Mouse (Mus musculus): ENCODE data around the gene Hist1h4n.

Hist1h4n gene

DNA sequence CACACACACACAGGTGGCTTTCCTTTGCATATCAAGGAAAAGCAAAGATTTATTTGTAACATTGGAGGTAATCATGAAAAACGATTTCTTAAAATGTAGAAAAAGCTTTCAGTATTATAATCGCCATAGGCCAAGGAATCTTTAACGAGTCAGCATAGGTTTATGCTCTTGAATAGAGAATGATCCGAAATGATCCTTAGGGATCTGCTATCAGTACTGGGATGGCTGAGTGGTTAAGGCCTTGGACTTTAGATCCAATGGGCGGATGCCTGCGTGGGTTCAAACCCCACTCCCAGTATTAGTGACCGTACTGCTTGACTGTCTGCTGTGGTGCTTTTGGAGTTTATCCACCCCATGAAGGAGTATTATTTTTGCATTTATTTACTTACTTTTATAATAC, 36.4 kb downstream of the Hist1h4n start:
- DNase-seq (ENCODE audit: low spot score in 2 of 2) = no peak

DNA sequence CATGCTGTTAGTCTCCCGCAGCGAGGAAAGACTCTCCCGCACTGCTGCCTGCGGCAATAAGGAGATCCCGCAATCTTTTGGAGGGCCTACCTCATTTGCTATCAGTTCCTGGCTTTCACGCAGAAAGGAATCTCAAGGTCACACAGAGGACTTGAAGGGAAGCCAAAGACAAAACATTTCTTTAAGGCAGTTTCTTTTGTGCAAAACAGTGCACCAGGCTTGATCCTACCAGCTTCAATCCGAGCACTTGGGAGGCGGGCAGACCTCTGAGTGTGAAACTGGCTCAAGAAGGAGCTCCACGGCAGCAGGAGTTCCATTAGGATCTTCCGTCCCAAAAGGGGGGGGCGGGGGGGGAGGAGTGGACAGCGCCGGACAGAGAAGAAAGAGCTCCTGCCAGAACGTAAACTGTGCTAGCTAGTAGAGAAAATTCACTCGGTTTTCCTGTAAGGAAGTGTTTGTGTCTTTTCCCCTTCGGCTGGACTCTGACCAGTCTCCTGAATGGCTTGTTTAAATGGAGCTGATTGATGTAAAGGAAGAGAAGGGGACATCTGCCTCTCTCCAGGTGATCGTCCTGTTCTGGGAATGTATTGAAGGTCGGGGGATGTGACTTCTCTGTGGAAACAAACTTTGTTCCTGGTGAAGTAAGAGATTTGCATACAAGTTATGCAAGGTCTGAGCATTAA, 41.3 kb downstream of the Hist1h4n start:
- DNase-seq (ENCODE audit: low spot score in 2 of 2) = no peak

DNA sequence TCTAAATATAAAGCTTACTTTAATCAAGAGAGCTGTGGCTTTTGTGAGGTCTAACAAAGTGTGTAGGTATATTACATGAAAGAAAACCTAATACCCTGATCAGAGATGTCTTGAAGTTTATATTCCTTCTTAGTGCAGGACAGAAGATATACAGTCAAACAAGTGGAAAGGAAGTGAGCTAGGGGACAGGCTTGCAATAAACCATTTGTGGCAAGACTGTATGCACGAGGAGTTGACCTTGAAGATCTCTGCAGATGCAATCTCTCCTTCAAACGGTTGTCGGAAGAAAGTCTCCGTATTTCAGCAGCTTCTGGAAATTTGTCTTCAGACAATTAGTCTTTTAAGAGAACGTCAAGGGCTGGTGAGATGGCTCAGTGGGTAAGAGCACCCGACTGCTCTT, 42.1 kb downstream of the Hist1h4n start:
- DNase-seq (ENCODE audit: low spot score in 2 of 2) = no peak

DNA sequence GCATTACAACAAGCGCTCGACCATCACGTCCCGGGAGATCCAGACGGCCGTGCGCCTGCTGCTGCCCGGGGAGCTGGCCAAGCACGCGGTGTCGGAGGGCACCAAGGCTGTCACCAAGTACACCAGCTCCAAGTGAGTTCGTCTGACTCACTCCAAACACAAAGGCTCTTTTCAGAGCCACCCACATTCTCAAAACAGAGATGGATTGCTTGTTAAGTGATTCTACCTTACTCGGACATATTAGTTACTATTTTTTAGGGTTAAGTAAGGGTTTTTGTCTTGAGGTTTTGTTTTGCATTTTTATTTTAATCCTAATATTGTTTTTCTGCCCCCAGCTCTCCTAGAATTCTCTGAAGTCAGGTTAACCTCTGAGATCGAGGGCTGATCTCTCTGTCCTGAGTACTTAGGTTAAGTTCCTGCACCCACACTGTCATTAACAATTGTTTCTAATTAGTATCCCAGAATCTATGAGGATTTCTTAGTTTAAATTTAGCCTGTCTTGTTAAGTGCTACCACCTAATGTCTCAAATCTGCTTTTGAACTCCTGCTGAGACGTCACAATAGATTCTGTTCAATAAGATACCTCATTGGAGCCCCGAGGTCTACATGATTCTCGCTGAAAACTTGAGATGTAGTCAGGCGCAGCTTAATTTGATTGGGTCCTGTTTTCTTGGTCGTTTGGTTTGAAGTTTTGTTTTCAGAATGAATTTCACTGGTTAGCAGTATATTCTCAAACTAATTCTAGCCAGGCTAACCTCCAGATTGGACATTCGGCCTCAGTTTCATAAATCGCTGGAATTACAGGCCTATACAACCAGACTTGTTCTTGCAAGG, 44.0 kb downstream of the Hist1h4n start:
- no peak for DNase-seq (ENCODE audit: low spot score in 2 of 2)

DNA sequence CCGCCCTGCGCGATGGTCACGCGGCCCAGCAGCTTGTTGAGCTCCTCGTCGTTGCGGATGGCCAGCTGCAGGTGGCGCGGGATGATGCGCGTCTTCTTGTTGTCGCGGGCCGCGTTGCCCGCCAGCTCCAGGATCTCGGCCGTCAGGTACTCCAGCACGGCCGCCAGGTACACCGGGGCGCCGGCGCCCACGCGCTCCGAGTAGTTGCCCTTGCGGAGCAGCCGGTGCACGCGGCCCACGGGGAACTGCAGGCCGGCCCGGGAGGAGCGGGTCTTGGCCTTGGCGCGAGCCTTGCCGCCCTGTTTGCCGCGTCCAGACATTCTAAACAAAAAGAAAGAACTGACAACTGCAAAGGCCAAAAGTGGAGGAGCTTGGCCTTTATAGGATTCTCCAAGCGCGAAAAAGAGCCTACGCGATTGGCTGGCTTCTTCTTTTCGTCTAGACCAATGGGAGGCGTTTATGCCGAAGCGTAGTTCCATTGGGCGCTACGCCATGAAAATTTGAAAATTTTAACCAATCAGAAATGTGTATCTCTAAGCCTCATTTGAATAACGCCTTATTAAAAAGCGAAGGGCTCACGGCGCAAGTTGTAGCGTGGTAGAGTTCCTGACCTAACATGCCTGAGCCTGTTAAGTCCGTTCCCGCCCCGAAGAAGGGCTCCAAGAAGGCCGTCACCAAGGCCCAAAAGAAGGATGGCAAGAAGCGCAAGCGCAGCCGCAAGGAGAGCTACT, 44.9 kb downstream of the Hist1h4n start, which contains the start of the genes Hist1h2an and Hist1h2bp:
TSS of gene Hist1h2an (minus strand) at position 320 of the 731 bp plus-strand sequence.
TSS of gene Hist1h2bp (plus strand) at position 563 of the 731 bp plus-strand sequence.
- DNase-seq (ENCODE audit: low spot score in 2 of 2) = peak; percentile 90 to 94

DNA sequence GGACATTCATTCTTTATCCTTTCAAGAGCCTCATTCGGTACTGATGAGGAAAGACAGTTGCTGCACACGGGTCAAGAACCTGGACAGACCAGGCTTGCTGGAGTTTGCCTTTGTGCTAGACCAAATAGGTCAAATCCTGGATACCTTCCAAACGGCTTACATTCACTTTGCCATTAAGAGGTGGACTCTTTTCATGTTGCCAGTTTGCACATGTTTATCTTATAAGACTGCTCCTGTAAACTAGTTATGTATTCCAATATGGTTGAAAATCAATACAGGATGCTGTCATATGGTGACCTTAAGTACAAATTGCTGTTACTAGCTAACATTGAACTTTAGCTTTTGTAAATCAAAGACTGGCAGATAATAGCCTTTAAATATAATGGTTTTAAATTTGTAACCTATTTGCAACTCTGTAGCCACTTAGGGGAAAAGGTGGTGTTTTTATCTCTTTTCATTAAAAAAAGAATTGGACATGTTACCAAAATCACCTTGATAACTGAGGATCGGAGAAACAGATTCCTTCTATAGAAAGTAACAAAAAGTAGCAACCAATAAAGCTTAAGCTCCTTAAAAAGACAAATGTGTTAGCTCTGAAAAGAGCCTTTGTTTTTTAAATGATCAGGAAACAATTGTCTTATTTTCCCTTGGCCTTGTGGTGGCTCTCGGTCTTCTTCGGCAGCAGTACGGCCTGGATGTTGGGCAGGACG, 45.7 kb downstream of the Hist1h4n start:
- DNase-seq (ENCODE audit: low spot score in 2 of 2) = no peak

DNA sequence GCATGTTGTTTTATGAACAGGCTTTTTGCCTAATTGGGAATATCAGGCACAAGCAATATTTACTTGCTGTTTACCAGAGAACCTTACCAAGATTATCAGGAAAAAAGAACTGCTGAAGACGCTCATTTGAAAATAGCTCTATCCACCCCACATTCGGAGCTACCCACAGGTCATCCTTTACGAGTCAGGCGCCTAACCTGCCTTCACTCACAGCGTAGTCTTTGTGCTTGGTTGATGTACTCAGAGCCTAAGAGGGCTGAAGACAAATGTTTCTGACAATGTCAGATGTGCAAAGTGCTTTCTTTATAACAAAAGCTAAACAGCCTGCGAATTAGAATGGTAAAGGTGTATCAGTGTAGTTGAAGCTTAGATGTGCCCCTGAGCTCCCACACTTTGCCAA, 47.7 kb downstream of the Hist1h4n start:
- DNase-seq (ENCODE audit: low spot score in 2 of 2) = no peak

DNA sequence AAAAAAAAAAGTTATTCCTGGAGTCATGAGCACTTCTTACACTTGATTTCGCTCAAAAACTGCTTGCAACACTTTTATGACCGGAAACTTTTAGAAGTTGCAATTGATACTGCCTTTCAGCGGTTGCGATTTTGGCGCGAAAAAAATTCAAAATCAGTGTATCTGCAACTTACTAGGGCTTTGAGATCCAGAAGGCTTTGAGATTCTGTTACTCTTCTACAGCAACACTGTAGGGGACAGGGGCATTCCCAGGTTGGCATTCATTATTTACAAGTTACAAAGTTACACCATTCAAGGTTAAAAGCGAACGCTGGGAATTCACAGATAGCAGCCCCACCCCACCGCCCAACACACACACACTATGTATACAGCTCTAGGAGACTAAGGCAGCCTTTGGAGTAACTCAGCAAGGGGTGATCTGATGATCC, 48.2 kb downstream of the Hist1h4n start:
- DNase-seq (ENCODE audit: low spot score in 2 of 2) = peak; percentile 21 to 45

DNA sequence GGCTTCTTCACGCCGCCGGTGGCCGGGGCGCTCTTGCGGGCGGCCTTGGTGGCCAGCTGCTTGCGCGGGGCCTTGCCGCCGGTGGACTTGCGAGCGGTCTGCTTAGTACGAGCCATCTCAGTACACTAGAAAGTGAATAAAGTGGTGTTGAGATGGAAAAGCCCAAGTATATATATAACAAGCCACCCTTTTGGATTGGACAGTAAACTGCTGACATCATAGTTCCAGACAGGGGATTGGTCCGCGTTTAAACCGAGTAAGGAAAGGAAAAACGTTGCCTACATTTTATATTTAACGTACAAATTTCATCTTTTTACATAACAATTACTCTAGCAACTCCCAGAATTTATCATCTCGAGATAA, 48.8 kb downstream of the Hist1h4n start, which contains the start of gene Hist1h3i:
TSS of gene Hist1h3i (minus strand) at position 116 of the 363 bp plus-strand sequence.
- peak; percentile 75 to 86 for DNase-seq (ENCODE audit: low spot score in 2 of 2)

DNA sequence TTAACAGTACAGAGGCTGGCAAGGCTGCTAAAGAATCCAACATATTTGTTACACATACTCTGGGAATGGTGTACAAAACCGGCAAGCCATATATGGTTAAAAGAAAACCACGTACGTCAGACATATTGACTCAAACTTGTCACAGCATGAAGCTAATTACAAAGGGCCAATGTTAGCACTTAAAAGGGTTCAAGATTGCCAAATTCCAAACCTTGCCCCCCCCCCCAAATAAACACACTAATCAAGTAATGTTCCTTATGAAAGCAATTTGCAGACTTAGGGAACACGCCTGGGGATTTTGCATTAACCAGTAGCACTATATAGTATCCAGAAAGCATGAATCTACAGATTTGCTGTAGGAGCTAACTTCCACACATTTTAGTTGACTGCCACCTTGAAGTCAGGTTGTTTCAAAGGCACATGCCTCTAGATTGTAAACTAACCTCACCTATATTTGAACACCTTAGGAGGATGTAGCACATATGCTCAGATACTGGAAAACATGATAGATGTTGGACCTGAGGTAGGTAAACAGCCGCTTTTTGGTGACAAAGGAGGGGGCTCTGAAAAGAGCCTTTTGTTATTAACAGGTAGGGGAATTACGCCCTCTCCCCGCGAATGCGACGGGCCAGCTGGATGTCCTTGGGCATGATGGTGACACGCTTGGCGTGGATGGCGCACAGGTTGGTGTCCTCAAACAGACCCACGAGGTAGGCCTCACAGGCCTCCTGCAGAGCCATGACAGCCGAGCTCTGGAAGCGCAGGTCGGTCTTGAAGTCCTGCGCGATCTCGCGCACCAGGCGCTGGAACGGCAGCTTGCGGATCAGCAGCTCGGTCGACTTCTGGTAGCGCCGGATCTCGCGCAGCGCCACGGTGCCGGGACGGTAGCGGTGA, 49.4 kb downstream of the Hist1h4n start:
- peak in 1 of 2 experiments; percentile 27 for DNase-seq (ENCODE audit: low spot score in 2 of 2)

All from spleen, postnatal 36 days (tissue).